Mouse (Mus musculus): ENCODE measurements around the gene Taf12. TPM values are rescaled to one million over a fixed set of nuclear protein-coding genes. Genes with fewer than 3 reads are reported as not detected.

Taf12 gene
- total RNA-seq, 1 experiment = 21.9 TPM

- no peak for DNase-seq (ENCODE audit: low read depth, low spot score)
- TF ChIP-seq HCFC1 (IDR thresholded peaks at IDR 0.05; ENCODE audit: borderline replicate concordance, insufficient read depth, low read length) (no peak), ZC3H11A (IDR thresholded peaks at IDR 0.05; ENCODE audit: borderline replicate concordance, low read depth, low read length) (no peak), MAFK (IDR thresholded peaks at IDR 0.05; ENCODE audit: insufficient read depth, low read depth, low read length) (no peak), ZNF384 (IDR thresholded peaks at IDR 0.05; ENCODE audit: low read depth, low read length) (no peak), CHD2 (IDR thresholded peaks at IDR 0.05; ENCODE audit: low read depth, low read length) (no peak)
- peak overlapping the region; percentile 94 for H3K9ac ChIP-seq (ENCODE audit: insufficient read depth, low read depth, low read length, poor library complexity, severe bottlenecking)
- peaks cover 36% of the 10 kb centered on the region for H3K36me3 ChIP-seq (ENCODE audit: control insufficient read depth, insufficient read depth, low read length, poor library complexity, severe bottlenecking)
- H3K4me1 ChIP-seq (ENCODE audit: control insufficient read depth in 2 of 2, insufficient read depth in 2 of 2, low read length in 2 of 2, poor library complexity in 1 of 2) = peaks cover 3 to 7% of the 10 kb centered on the region in 2 experiments; a peak in 3 of 4 replicates
- H3K4me3 ChIP-seq (ENCODE audit: insufficient read depth in 1 of 2, low read depth in 1 of 2, low read length in 2 of 2, poor library complexity in 1 of 2, severe bottlenecking in 1 of 2) = peak overlapping the region; percentile 82 to 86
- in situ Hi-C loops (cut with MboI; ENCODE audit: low sequenced_read_pairs in 2 of 2, unreplicated experiment in 2 of 2) = no loop called here
- no peaks in the 10 kb centered on the region for H3K9me3 ChIP-seq (ENCODE audit: control insufficient read depth, insufficient read depth, low read depth, low read length)
- peak overlapping the region; percentile 83 for H3K27ac ChIP-seq (ENCODE audit: insufficient read depth, low read depth, low read length, poor library complexity, severe bottlenecking)
Measured at GRCm38 (mm10) chr4:132309849-132310472, 35.8 kb downstream of the Taf12 start.

- TF ChIP-seq ZNF384 (IDR thresholded peaks at IDR 0.05; ENCODE audit: low read depth, low read length) = peak; percentile 84
- no peak for TF ChIP-seq HCFC1 (IDR thresholded peaks at IDR 0.05; ENCODE audit: borderline replicate concordance, insufficient read depth, low read length)
- in situ Hi-C loops (cut with MboI; ENCODE audit: low sequenced_read_pairs in 2 of 2, unreplicated experiment in 2 of 2) = no loop called here
- no peak overlapping the region for H3K27ac ChIP-seq (ENCODE audit: insufficient read depth, low read depth, low read length, poor library complexity, severe bottlenecking)
Measured at GRCm38 (mm10) chr4:132311209-132311608, 37.0 kb downstream of the Taf12 start.

GRCm38 (mm10) chr4:132311801-132312200 is 37.6 kb downstream of the Taf12 start:
- Histone ChIP-seq H3K4me3 (ENCODE audit: insufficient read depth in 1 of 2, low read depth in 1 of 2, low read length in 2 of 2, poor library complexity in 1 of 2, severe bottlenecking in 1 of 2) (no peak overlapping the region), H3K4me1 (ENCODE audit: control insufficient read depth in 2 of 2, insufficient read depth in 2 of 2, low read length in 2 of 2, poor library complexity in 1 of 2) (peaks cover 5 to 13% of the 10 kb centered on the region in 2 experiments; a peak in 3 of 4 replicates), H3K9me3 (ENCODE audit: control insufficient read depth, insufficient read depth, low read depth, low read length) (no peaks in the 10 kb centered on the region), H3K27ac (ENCODE audit: insufficient read depth, low read depth, low read length, poor library complexity, severe bottlenecking) (no peak overlapping the region), H3K36me3 (ENCODE audit: control insufficient read depth, insufficient read depth, low read length, poor library complexity, severe bottlenecking) (peaks cover 36% of the 10 kb centered on the region), H3K9ac (ENCODE audit: insufficient read depth, low read depth, low read length, poor library complexity, severe bottlenecking) (no peak overlapping the region)
- DNase-seq (ENCODE audit: low read depth, low spot score) = no peak
- in situ Hi-C loops (cut with MboI; ENCODE audit: low sequenced_read_pairs in 2 of 2, unreplicated experiment in 2 of 2) = no loop called here
- TF ChIP-seq MAFK (IDR thresholded peaks at IDR 0.05; ENCODE audit: insufficient read depth, low read depth, low read length) (no peak), CHD2 (IDR thresholded peaks at IDR 0.05; ENCODE audit: low read depth, low read length) (0 out of 2 replicates have a peak, but pooled peaks have one; percentile 42)

More at GRCm38 (mm10) chr4:132311209-132311608, 37.0 kb downstream of the Taf12 start:
- no peak overlapping the region for H3K4me3 ChIP-seq (ENCODE audit: insufficient read depth in 1 of 2, low read depth in 1 of 2, low read length in 2 of 2, poor library complexity in 1 of 2, severe bottlenecking in 1 of 2)
- H3K9ac ChIP-seq (ENCODE audit: insufficient read depth, low read depth, low read length, poor library complexity, severe bottlenecking) = no peak overlapping the region
- H3K9me3 ChIP-seq (ENCODE audit: control insufficient read depth, insufficient read depth, low read depth, low read length) = no peaks in the 10 kb centered on the region
- peaks cover 5 to 9% of the 10 kb centered on the region in 2 experiments; a peak in 3 of 4 replicates for H3K4me1 ChIP-seq (ENCODE audit: control insufficient read depth in 2 of 2, insufficient read depth in 2 of 2, low read length in 2 of 2, poor library complexity in 1 of 2)
- peaks cover 36% of the 10 kb centered on the region for H3K36me3 ChIP-seq (ENCODE audit: control insufficient read depth, insufficient read depth, low read length, poor library complexity, severe bottlenecking)
- DNase-seq (ENCODE audit: low read depth, low spot score) = no peak

- no peak overlapping the region for H3K27ac ChIP-seq (ENCODE audit: insufficient read depth, low read depth, low read length, poor library complexity, severe bottlenecking)
- in situ Hi-C loops (cut with MboI; ENCODE audit: low sequenced_read_pairs in 2 of 2, unreplicated experiment in 2 of 2) = no loop called here
Measured at GRCm38 (mm10) chr4:132312627-132313026, 38.5 kb downstream of the Taf12 start.

More at GRCm38 (mm10) chr4:132312627-132313026, 38.5 kb downstream of the Taf12 start:
- H3K9me3 ChIP-seq (ENCODE audit: control insufficient read depth, insufficient read depth, low read depth, low read length) = no peaks in the 10 kb centered on the region
- TF ChIP-seq HCFC1 (IDR thresholded peaks at IDR 0.05; ENCODE audit: borderline replicate concordance, insufficient read depth, low read length) (no peak), CHD2 (IDR thresholded peaks at IDR 0.05; ENCODE audit: low read depth, low read length) (no peak), ZNF384 (IDR thresholded peaks at IDR 0.05; ENCODE audit: low read depth, low read length) (no peak), ZC3H11A (IDR thresholded peaks at IDR 0.05; ENCODE audit: borderline replicate concordance, low read depth, low read length) (no peak), MAFK (IDR thresholded peaks at IDR 0.05; ENCODE audit: insufficient read depth, low read depth, low read length) (no peak)
- H3K4me3 ChIP-seq (ENCODE audit: insufficient read depth in 1 of 2, low read depth in 1 of 2, low read length in 2 of 2, poor library complexity in 1 of 2, severe bottlenecking in 1 of 2) = no peak overlapping the region
- peaks cover 36% of the 10 kb centered on the region for H3K36me3 ChIP-seq (ENCODE audit: control insufficient read depth, insufficient read depth, low read length, poor library complexity, severe bottlenecking)
- H3K4me1 ChIP-seq (ENCODE audit: control insufficient read depth in 2 of 2, insufficient read depth in 2 of 2, low read length in 2 of 2, poor library complexity in 1 of 2) = peaks cover 7 to 14% of the 10 kb centered on the region in 2 experiments; a peak in 3 of 4 replicates
- no peak for DNase-seq (ENCODE audit: low read depth, low spot score)
- H3K9ac ChIP-seq (ENCODE audit: insufficient read depth, low read depth, low read length, poor library complexity, severe bottlenecking) = no peak overlapping the region

Data from ES-E14 (cell line).